Mouse (Mus musculus): ENCODE results near the gene Olfr1358.
A peak's percentile ranks its signal among the peaks of the same experiment; 100 is the strongest.
"Not testable (repeated sequence)": the region's sequence is repeated elsewhere in the genome, so short reads cannot be mapped to it uniquely, and the experiment has no call there.

Olfr1358 gene

DNA sequence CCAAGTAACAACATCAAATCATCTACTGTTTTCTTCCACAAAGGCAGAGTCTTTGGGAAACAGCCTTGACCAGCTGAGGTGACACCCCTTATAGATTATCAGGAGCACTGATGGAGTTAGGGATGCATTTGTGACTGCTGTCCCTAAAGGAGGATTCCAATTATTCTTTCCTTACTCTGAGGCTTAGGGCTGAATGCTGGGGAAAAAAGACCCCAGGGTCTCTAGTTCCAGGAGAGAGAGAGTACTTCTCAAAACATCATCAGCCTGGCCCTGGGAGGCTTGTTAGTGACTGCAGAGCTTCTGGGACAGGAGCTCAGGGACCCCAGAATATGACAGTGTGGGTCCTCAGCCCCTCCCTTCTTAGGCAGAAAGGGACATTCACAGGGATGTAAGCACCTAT, at the start of gene Olfr1358:
Gene Olfr1358 (plus strand): TSS at position 301 of the 400 bp plus-strand sequence.
- DNase-seq = no peak

- no peak for DNase-seq
Observed at GRCm38 (mm10) chr10:78467761-78468310, 49.4 kb upstream of the Olfr1358 start.

DNA sequence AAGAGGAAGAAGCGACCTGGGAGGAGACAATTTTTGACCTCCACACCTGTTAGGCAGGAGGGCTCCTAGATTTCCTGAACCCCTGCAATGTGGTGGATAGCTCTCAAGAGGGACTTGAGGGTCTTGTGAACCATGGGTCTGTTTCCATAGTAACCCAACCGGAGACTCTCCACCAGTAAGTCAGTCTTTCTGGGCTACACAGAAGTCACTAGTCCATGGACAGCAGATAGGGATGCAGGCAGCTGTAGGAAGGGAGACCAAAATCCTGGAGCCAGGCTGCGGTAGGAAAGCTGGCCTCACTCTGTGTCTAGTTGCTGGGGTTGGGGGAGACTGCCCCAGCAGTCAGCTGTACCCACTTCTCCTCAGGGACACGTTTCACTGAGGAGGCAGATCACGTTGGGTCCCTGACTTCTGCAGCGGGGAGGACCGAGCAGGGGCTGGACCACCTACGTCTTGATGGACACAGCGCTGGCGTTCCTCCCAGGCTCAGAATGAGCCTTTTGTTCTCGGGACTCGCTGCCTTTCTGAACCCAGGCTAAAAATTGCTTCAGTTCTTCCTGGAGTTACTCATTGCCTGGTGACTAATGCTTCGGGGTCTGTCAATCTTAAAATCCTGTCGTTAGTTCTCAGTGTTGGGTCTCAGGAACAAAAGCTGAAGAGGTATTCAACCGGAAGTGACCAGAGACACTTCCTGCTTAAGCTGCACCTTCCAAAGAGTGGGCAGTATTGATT, 46.5 kb upstream of the Olfr1358 start:
- no peak for DNase-seq

DNA sequence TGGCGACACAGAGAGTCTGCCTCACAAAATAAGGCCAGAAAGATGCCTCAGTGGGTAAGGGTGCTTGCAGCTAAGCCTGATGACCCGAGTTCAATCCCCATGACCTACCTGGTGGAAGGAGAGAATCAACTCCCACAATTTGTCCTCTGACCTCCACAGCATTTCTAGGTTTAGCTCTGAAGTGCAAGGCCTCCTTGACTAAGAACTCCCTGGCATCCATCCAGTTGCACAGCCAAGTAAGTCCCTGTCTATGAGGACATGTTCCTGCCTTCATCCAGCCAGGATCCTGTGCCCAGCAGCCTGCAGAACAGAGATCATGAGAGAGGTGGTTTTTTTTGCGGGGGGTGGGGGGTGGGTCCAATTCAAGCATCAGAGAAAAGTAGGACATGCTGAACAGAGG, 45.2 kb upstream of the Olfr1358 start:
- no peak for DNase-seq

GRCm38 (mm10) chr10:78473434-78473833, 43.8 kb upstream of the Olfr1358 start:
- no peak for DNase-seq

DNA sequence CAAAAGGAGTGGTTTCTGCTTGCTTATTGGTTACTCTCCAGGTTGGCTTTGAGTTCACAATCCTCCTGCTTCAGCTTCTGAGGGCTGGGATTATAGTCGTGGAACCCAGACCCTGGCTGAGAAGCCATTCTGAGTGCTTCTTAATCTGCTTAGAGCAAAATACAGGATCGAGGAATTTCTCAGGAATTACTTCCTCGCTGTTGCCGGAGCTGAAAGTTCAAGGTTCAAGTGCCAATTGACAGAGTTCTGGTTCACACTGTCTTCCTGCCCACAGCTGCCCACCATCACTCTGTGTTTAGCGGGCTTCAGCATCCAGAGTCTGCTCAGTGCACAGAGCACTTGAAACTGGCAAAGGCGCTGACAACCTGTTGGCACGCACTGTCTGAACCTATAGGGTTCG, 42.5 kb upstream of the Olfr1358 start:
- no peak for DNase-seq

- DNase-seq = no peak
Observed at GRCm38 (mm10) chr10:78476821-78477220, 40.4 kb upstream of the Olfr1358 start.

DNA sequence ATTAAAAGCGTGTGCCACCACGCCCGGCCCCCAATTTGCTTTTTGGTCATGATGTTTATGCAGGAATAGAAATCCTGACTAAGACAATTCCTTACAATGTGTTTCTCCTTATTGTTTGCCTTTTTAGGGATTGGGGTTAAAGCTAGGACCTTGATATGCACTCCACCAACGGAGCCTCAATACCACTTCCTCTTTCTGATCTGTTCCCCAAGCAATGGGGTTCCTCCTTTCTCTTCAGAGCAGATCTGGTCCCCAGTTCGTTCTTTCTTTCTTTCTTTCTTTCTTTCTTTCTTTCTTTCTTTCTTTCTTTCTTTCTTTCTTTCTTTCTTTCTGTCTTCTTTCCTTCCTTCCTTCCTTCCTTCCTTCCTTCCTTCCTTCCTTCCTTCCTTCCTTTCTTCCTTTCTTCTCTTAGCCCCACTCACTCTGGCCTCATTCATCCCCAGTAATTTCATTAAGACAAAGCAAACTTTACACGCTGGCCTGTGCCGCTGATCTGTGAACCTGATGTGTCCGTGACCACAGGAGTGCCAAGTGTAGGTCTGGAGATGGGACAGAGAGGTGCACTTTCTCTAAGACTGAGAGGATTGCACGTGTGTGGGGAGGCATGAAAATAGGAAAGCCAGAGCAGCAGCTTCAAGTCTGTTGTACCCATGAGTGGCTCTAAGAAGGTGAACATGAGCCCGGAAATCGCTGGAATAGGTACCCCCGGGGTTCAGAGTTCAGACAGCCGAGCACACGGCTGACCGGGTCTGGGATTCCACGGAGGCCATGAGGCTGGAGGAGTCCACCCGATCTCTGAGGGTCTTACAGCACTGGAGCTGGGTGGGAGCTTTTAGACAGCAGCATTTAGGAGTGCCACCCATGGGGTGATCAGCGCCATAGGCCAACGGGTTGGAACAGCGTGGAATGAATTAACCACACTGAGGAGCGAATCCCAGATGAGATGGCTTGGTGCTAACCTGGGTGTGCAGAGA, 36.0 kb upstream of the Olfr1358 start:
- DNase-seq = no peak

GRCm38 (mm10) chr10:78481928-78482499, 35.2 kb upstream of the Olfr1358 start:
- peak; percentile 49 to 61 for DNase-seq

GRCm38 (mm10) chr10:78485369-78485768, 31.9 kb upstream of the Olfr1358 start:
- DNase-seq = not testable (repeated sequence)

DNA sequence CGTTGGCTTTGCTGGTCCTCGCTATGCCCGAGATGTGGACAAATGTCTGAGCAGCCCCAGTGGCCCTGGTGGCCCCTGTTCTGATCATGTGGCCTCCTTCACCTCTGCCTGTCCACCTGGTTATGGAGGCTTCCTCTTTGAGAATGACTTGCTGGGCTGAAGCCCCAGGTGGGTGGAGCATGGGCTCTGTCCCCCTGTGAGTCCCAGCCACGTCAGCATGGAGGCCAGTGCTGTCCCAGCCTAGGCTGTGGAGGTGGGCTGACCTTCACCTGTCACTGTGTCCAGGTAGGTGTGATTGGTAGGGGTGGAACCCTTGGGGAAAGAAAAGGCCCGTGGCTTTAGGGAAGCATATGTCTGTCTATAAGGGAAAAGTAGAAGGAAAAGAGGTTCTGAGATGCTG, 30.4 kb upstream of the Olfr1358 start:
- no peak for DNase-seq

DNA sequence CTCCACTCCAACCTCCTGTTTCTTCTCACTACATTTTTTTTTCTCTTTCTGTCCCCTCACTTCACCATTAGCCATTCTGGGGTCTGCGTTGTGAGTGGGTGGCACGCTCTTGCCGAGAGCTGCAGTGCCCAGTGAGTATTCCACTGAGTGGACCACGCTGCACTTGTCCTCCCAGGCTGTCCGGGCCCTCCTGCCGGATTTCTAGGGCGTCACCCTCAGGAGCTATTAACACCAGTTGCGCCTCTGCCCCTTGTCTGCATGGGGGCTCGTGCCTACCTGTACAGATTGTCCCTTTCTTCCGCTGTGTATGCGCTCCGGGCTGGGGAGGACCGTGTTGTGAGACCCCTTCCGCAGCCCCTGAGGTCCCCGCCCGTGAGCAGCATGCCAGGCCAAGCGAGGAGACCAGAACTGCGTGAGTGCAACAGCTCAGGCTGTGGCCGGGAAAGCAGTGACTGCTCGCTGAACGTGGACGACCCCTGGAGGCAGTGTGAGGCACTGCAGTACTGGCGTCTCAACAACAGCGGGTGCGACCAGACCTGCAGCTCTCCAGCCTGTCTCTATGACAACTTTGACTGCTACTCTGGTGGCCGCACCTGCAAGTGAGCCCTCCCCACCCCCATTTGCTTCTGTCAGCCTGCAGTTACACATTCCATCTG, 29.7 kb upstream of the Olfr1358 start:
- DNase-seq = peak; percentile 69 to 72

DNA sequence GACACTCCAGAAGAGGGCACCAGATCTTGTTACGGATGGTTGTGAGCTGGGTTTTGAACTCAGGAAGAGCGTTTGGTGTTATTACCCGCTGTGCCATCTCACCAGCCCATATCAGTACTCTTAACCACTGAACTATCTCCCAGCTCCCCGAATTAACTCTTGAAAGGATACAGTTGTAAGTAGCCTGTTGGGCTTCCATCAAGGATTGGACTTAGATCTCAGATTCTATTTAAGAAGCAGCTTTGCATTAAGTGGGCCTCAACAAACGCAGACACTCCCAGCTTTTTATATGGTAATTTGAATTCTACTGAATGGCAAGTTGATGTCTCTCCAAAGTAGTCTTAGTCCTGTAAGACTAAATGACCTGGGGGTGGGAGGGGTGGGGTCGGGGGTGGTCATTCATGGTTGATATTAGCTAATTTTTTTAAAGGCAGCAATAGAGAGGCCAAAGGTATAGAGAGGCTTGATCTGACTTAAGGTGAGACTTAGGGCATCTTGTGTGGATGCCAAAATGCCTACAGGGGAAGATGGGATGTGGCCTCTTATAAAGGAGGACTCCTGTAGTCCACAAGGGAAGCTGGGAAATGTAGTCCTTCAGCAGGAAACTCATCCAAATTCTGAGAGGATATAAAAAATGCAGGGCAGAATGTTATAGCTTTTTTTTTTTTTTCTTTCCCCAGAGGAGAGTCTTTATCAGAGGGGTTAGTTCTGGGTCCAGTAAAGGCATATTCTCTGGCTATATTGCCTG, 14.1 kb upstream of the Olfr1358 start:
- no peak for DNase-seq

DNA sequence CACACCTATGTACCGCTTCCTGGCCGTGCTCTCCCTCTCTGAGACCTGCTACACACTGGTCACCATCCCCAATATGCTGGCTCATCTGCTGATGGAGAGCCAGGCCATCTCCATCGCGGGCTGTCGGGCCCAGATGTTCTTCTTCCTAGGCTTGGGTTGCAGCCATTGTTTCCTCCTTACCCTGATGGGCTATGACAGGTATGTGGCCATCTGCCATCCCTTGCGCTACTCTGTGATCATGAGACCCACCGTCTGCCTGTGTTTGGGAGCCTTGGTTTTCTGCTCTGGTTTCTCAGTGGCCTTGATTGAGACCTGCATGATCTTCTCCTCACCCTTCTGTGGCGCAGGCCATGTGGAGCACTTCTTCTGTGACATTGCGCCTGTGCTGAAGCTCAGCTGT, 2.6 kb downstream of the Olfr1358 start:
- no peak for DNase-seq

- DNase-seq = peak; percentile 6 to 10
Observed at GRCm38 (mm10) chr10:78520260-78521005, 3.2 kb downstream of the Olfr1358 start.

DNA sequence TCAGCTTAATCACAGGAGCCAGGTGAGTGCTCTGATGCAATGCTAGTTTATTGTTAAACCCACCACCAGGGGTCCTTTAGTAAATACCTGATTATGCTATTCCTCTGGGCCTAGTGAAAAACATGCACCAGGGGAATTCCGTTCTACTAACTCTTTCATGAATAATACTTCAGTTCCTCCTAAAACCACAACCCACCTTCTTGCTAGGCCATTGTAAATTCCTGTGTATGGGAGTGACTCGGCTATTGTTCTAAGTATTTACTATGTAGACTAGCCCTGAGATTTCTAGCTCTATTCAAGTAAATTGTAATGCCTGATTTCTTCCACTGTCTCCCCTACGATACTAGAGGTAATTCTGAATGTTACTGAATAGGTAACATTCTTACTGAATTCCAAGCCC, 7.8 kb downstream of the Olfr1358 start:
- DNase-seq = not testable (repeated sequence)

GRCm38 (mm10) chr10:78525511-78525910, 8.3 kb downstream of the Olfr1358 start:
- no peak for DNase-seq

- peak in 1 of 2 experiments; percentile 9 for DNase-seq
Observed at GRCm38 (mm10) chr10:78540943-78541342, 23.7 kb downstream of the Olfr1358 start.

- no peak for DNase-seq
Observed at GRCm38 (mm10) chr10:78565070-78565469, 47.8 kb downstream of the Olfr1358 start.

DNA sequence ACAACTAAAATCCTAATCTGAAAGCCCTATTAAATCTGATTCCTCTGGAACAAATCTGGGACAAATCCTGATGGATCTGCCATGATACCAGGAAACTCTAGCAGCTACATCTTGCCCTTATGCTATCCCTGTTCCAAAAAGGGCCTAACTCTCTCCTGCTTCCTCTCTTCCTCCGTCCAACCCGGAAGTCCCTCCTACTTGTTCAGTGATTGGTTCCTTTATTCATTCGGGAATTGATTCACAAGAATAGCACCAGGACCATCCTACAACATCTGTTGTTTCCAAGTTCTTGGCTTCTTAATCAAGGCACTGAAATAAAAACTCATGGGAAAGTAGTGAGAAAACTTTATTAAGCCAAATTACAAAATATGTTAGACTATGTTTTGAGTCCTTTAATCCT, 52.0 kb downstream of the Olfr1358 start:
- no peak for DNase-seq

DNA sequence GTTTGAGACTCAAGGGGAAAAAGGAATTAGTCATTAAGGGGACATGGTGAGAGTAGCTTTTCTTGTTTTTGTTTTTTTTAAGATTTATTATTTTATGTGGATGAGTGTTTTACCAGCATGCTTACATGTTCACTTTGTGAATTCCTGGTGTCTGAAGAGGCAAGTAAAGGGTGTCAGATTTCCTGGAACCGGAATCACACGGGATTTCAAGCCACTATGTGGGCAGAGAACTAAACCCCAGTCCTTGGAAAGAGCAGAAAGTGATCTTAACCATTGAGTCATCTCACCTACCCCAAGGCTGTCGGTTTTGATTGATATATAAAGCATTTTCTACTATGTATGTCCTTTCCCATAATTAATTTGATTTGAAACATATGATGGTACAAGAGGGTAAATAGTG, 52.5 kb downstream of the Olfr1358 start:
- DNase-seq = no peak
